Mouse (Mus musculus) ovary, postnatal 10 days (tissue): Measurements from ENCODE around the gene Olfr344.

Experiments used
- DNase-seq: peaks from one replicate; pipeline ENCODE4 v3.0.0; 2022; ENCODE audit warnings: low spot score

Olfr344 gene

DNA sequence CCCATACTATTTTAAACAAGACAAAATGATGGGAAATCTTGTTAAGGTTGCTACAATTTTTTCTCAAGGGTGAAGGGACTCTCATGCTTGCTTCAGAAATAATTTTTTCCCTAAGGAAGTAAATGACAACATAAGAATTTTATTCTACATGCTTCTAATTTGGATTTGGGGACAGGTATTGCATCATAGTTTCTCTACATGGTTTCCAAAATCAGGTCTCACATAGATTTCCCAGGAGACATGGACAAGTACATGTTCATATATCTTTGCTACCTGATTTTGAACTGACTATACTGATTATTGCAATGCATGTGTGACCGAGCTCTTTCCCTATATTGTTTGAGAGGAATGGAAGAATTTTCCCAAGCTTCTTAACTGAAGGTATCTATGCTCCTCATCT, at the start of gene Olfr344:
Olfr344 (plus strand) TSS at position 301 of the 400 bp plus-strand sequence.
- DNase-seq: no peak

DNA sequence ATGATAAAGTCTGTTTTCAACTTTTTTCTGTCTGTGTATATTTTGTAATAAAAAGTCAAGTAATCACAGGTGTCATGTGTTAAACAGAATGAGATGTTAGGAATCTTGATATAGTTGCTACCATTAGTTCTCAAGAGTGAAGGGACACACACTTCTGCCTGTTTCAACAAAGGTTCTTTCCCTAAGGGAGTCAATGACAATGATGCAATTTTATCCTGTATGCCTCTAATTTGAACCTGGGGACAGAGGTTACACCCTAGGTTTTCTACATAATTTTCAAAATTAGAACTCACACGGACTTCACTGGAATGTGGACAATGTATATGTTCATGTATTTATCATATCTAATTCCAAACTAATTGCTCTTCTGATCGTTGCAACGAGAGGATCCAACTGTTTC, 41.8 kb upstream of the Olfr344 start, which contains the start of gene Olfr342:
Olfr342 (plus strand) TSS at position 301 of the 400 bp plus-strand sequence.
- no peak for DNase-seq

DNA sequence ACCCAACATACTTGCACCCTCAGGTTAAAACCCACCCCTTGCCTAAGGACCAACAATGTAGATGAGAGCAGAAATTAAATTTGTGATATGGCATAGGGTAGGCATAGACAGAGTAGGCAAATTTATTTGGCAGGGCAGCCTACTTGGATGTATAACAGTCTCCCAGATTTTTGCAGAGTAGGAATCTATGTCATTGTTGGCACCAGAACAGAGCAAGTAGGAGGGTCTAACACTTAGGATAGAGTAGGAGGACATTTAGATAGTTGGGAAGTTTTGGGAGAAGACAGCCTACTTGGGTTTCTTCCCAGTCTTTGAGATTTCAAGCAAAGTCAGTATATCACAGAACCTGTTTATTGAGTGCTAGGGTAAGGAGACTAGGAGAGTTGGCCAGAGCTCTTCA, 1.3 kb upstream of the Olfr344 start:
- no peak for DNase-seq

DNA sequence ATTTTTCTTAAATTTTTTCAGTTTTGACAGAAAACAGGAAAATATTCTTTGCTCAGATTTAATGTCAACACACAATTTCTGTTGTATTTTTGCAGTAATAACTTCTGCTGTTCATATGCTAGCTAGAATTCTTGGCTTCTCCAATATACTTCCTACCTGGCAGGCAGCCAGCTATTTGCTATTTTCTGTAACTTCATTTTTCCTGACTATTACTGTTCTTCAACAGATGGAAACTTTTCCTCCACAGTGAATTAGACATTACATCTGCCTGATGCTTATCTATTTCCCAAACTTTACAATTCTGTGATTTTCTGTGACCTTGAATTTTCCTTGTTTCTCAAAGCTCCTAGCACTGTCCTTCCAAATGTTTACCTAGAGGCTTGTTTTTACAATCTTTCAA, 560 bp downstream of the Olfr344 start:
- no peak for DNase-seq

DNA sequence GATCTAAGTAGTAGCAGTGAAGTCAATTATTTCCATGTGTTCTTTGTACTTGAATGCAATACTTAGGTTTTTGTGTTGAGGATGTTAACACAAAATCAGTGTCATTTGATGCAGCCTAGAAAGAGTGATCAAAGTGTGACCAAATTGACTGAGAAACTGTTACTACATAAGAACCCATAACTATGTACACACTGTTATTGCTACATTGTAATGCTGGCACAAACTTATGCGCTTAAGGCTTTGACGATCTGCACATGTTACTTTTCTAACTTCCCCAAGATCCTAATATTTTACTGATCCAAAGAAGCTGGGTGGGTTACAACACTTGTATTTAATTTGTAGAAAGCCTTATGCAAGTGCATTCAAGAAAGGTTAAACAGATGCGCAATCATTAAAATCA, 1.4 kb downstream of the Olfr344 start:
- no peak for DNase-seq
